Mouse (Mus musculus) cortical plate, adult 2 months (tissue): Measurements from ENCODE around the gene Fn3k.

ENCODE experiments used
- CTCF ChIP-seq: fragments of 200-500 bp; IDR thresholded peaks from 2 replicates; pipeline ENCODE4 v1.5.1; 2011; ENCODE audit warnings: mild to moderate bottlenecking, control low read depth, low read length; ENCODE audit not compliant: insufficient read depth; ENCODE audit errors: extremely low read depth
- POLR2A ChIP-seq: fragments of 200-500 bp; IDR thresholded peaks from 2 replicates; pipeline ENCODE4 v1.6.1; 2011; ENCODE audit warnings: mild to moderate bottlenecking, low read length, control low read depth; ENCODE audit not compliant: insufficient read depth; ENCODE audit errors: extremely low read depth

- TF ChIP-seq POLR2A (no peak), CTCF (no peak)
Measured at GRCm38 (mm10) chr11:121442076-121442475, 7.4 kb downstream of the Fn3k start.
